Comparison of ENCODE assay signal across 14 mouse cellular contexts in the genomic region with DNA sequence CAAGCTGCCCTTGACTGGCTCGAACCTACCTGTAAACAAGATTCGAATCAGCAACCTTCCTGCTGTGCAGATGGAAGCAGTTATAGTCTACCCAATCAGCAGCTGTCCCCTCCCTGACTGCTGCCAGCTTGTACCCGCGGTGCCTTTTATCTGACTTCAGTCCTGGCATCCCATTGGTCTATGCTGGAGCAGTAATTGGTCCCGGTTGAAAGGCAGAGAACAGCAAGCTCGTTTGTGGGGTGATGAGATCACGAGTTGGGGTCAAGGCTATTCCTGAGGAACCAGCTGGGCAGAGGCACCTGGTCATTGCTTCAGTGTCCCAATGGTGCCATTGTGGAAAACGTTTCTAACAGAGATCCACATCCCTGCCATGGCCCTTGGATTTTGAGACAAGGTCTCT. TPM values are rescaled to one million over a fixed set of nuclear protein-coding genes. Genes with fewer than 3 reads are reported as not detected.
A peak's percentile ranks its signal among the peaks of the same experiment; 100 is the strongest.
DNase-seq lines count a peak whose midpoint lies in the region; ATAC-seq and TF ChIP-seq lines count a peak whose summit lies in the region.
"Had no signal": no experiment of that assay in that cellular context is flagged by ENCODE, and none has a peak within 500 bp of the region (broad histone marks: within the 10 kb centered on the region; RNA-seq: fewer than 3 reads in every experiment).

No protein-coding gene starts in this region.

- no peak for TF ChIP-seq POLR2A in olfactory bulb, adult 2 months (IDR thresholded peaks at IDR 0.05; ENCODE audit: insufficient read depth, low read depth, low read length)

- H3K4me1 ChIP-seq in intestine, embryonic 14.5 days (replicated peaks; ENCODE audit: control insufficient read depth, insufficient read depth, low read length) = peaks cover 10% of the 10 kb centered on the region
- H3K4me1 ChIP-seq in intestine, postnatal 0 days (replicated peaks; ENCODE audit: control insufficient read depth, insufficient read depth, low read length) = 0 out of 2 replicates have a peak, but pooled peaks cover 9% of the 10 kb centered on the region
- peaks cover 38% of the 10 kb centered on the region for H3K4me1 ChIP-seq in olfactory bulb, adult 2 months (ENCODE audit: control insufficient read depth, insufficient read depth, low read length)

- no peaks in the 10 kb centered on the region for H3K27me3 ChIP-seq in intestine, embryonic 14.5 days (replicated peaks; ENCODE audit: control insufficient read depth, insufficient read depth, low read length)
- no peaks in the 10 kb centered on the region for H3K27me3 ChIP-seq in intestine, postnatal 0 days (replicated peaks; ENCODE audit: control insufficient read depth, insufficient read depth, low read length)
- H3K27me3 ChIP-seq: embryonic facial prominence, embryonic 12.5 days had no signal

- H3K4me3 ChIP-seq in intestine, embryonic 14.5 days (ENCODE audit: low read depth, low read length) = no peak overlapping the region
- H3K4me3 ChIP-seq in intestine, postnatal 0 days (ENCODE audit: low read depth, low read length) = no peak overlapping the region
- no peak overlapping the region for H3K4me3 ChIP-seq in olfactory bulb, adult 2 months (ENCODE audit: insufficient read depth, low read depth, low read length)
- H3K4me3 ChIP-seq: embryonic facial prominence, embryonic 12.5 days had no signal

- 0 out of 2 replicates have a peak, but pooled peaks have one; percentile 30 for ATAC-seq in intestine, embryonic 14.5 days (replicated peaks; ENCODE audit: low FRiP score, low TSS enrichment, low read depth)
- ATAC-seq in intestine, postnatal 0 days = no peak
- ATAC-seq: forebrain, embryonic 14.5 days had no signal

- H3K9ac ChIP-seq in intestine, embryonic 14.5 days (ENCODE audit: low read length) = no peak overlapping the region
- H3K9ac ChIP-seq in intestine, postnatal 0 days (ENCODE audit: low read depth, low read length) = no peak overlapping the region
- H3K9ac ChIP-seq: embryonic facial prominence, embryonic 12.5 days; liver, embryonic 14.5 days had no signal

- no peak overlapping the region for H3K4me2 ChIP-seq in intestine, embryonic 14.5 days (ENCODE audit: low read length)
- H3K4me2 ChIP-seq in intestine, postnatal 0 days (replicated peaks; ENCODE audit: low read depth) = no peak overlapping the region
- H3K4me2 ChIP-seq: embryonic facial prominence, embryonic 12.5 days had no signal

- WGBS in intestine, embryonic 14.5 days = 73% methylated on average over 8 of the region's 8 CpGs
- 60% methylated on average over 8 of the region's 8 CpGs for WGBS in intestine, postnatal 0 days
- 39% methylated on average over 8 of the region's 8 CpGs for WGBS in olfactory bulb, adult 2 months

- no peaks in the 10 kb centered on the region for H3K9me3 ChIP-seq in intestine, embryonic 14.5 days (ENCODE audit: control insufficient read depth, low read length)
- no peaks in the 10 kb centered on the region for H3K9me3 ChIP-seq in intestine, postnatal 0 days (ENCODE audit: control insufficient read depth)
- H3K9me3 ChIP-seq: embryonic facial prominence, embryonic 12.5 days had no signal

- no peaks in the 10 kb centered on the region for H3K36me3 ChIP-seq in intestine, embryonic 14.5 days (ENCODE audit: control insufficient read depth, insufficient read depth, low read length)
- H3K36me3 ChIP-seq in intestine, postnatal 0 days (ENCODE audit: control insufficient read depth, insufficient read depth) = no peaks in the 10 kb centered on the region
- H3K36me3 ChIP-seq: embryonic facial prominence, embryonic 12.5 days had no signal

- TF ChIP-seq CTCF in intestine, postnatal 0 days (IDR thresholded peaks at IDR 0.05; ENCODE audit: low read depth) = no peak
- no peak for TF ChIP-seq CTCF in olfactory bulb, adult 2 months (IDR thresholded peaks at IDR 0.05; ENCODE audit: insufficient read depth, low read depth, low read length)

- H3K27ac ChIP-seq in intestine, embryonic 14.5 days (ENCODE audit: low read depth) = peak overlapping the region; percentile 67
- no peak overlapping the region for H3K27ac ChIP-seq in intestine, postnatal 0 days (ENCODE audit: low read depth, low read length)
- H3K27ac ChIP-seq in olfactory bulb, adult 2 months (ENCODE audit: insufficient read depth, low read depth, low read length) = peak overlapping the region; percentile 92
- H3K27ac ChIP-seq: embryonic facial prominence, embryonic 12.5 days; liver, embryonic 14.5 days had no signal

- DNase-seq in adrenal gland, postnatal 14 days = peak; percentile 30
- DNase-seq in adrenal gland, adult 18-20 months (ENCODE audit: low spot score in 2 of 2) = no peak
- DNase-seq in intestine, embryonic 14.5 days (ENCODE audit: low spot score) = no peak
- peak; percentile 58 for DNase-seq in brain, adult 2 months (ENCODE audit: low read depth, low spot score)
- no peak for DNase-seq in thymus, postnatal 36 days
- no peak for DNase-seq in gastrocnemius, adult 18-20 months (ENCODE audit: low spot score)
- DNase-seq: lung, postnatal 14 days; right cerebral cortex, postnatal 4 days had no signal

RNA-seq across cellular contexts. Expression of a gene that starts 33.7 kb away (rescaled TPM):
- not detected in 2 replicates for total RNA-seq in adrenal gland, postnatal 14 days (2021)
- under 1 TPM in 1 of 2 experiments, not detected in 1; 0.46 TPM for total RNA-seq in adrenal gland, adult 18-20 months (2021)
- 2.1 and 2.3 TPM in 2 replicates for polyA plus RNA-seq in intestine, embryonic 14.5 days (2014; fragmentation: Nextera tagmentation; extraction: Ambion mirVana)
- 0.77 and 1.5 TPM in 2 replicates for polyA plus RNA-seq in intestine, postnatal 0 days (2015; fragmentation: Nextera tagmentation; extraction: Ambion mirVana)
- not detected in 2 replicates for polyA plus RNA-seq in olfactory bulb, adult 2 months (2012; ENCODE audit: insufficient read depth, insufficient read length, low replicate concordance, missing spikeins)
- not detected for total RNA-seq in gastrocnemius, adult 18-20 months (2021)
- total RNA-seq: gastrocnemius, postnatal 4 days had no signal

RNA-seq across cellular contexts. Expression of a gene that starts 34.6 kb away (rescaled TPM):
- total RNA-seq in adrenal gland, postnatal 14 days (2021) = 6.6 and 7.8 TPM in 2 replicates
- total RNA-seq in adrenal gland, adult 18-20 months (2021) = 10 to 100 TPM in 1 of 2 experiments, 1 to 10 TPM in 1; 8.1 to 10.9 TPM
- polyA plus RNA-seq in intestine, embryonic 14.5 days (2014; fragmentation: Nextera tagmentation; extraction: Ambion mirVana) = 2.9 and 3.5 TPM in 2 replicates
- polyA plus RNA-seq in intestine, postnatal 0 days (2015; fragmentation: Nextera tagmentation; extraction: Ambion mirVana) = 1.7 TPM in 2 replicates
- polyA plus RNA-seq in olfactory bulb, adult 2 months (2012; ENCODE audit: insufficient read depth, insufficient read length, low replicate concordance, missing spikeins) = 56.9 TPM in 1 of 2 replicates, not detected in the other
- total RNA-seq in gastrocnemius, adult 18-20 months (2021) = 1 to 10 TPM in 1 of 2 experiments, under 1 TPM in 1; 0.64 to 1.3 TPM

Comparison
In these comparisons a context has a peak if more than half of its experiments do, and no peak if none do; other contexts are left out.
1. DNase-seq: peak in adrenal gland, postnatal 14 days (single experiment) and brain, adult 2 months (single experiment); none in adrenal gland, adult 18-20 months (0 of 2), intestine, embryonic 14.5 days (single experiment), thymus, postnatal 36 days (0 of 2) and gastrocnemius, adult 18-20 months (single experiment).